10 mouse cellular contexts compared by ENCODE assay signal in genomic region chr16:58303555-58303954, GRCm38 (mm10).
DNase-seq lines count a peak whose midpoint lies in the region; ATAC-seq and TF ChIP-seq lines count a peak whose summit lies in the region.
"Had no signal": no experiment of that assay in that cellular context is flagged by ENCODE, and none has a peak within 500 bp of the region (broad histone marks: within the 10 kb centered on the region; RNA-seq: fewer than 3 reads in every experiment).

No protein-coding gene starts in this region.

- TF ChIP-seq CTCF in liver, postnatal 0 days (IDR thresholded peaks at IDR 0.05; ENCODE audit: low read depth) = no peak
- no peak for TF ChIP-seq CTCF in heart, postnatal 0 days (IDR thresholded peaks at IDR 0.05; ENCODE audit: low read depth)

- TF ChIP-seq EP300 in liver, postnatal 0 days (IDR thresholded peaks at IDR 0.05; ENCODE audit: low read depth) = no peak
- no peak for TF ChIP-seq EP300 in heart, postnatal 0 days (IDR thresholded peaks at IDR 0.05; ENCODE audit: low read depth)

- 56% methylated on average over 5 of the region's 5 CpGs for WGBS in liver, postnatal 0 days (ENCODE audit: insufficient replicate concordance)
- WGBS in liver, embryonic 12.5 days (ENCODE audit: insufficient replicate concordance) = 53% methylated on average over 5 of the region's 5 CpGs
- 53% methylated on average over 5 of the region's 5 CpGs for WGBS in heart, postnatal 0 days
- WGBS in forebrain, embryonic 12.5 days = 19% methylated on average over 5 of the region's 5 CpGs

- H3K36me3 ChIP-seq in liver, postnatal 0 days (replicated peaks; ENCODE audit: insufficient read depth, low read length) = no peaks in the 10 kb centered on the region
- H3K36me3 ChIP-seq in liver, embryonic 12.5 days = no peaks in the 10 kb centered on the region
- H3K36me3 ChIP-seq in heart, postnatal 0 days (replicated peaks; ENCODE audit: control insufficient read depth, insufficient read depth, low read length) = no peaks in the 10 kb centered on the region
- no peaks in the 10 kb centered on the region for H3K36me3 ChIP-seq in forebrain, embryonic 12.5 days (replicated peaks)

- DNase-seq in liver, postnatal 0 days = no peak
- DNase-seq in embryo, embryonic 10.5 days (ENCODE audit: low spot score) = peak; percentile 84
- no peak for DNase-seq in heart, postnatal 0 days (ENCODE audit: low spot score)
- DNase-seq in lung, postnatal 10 days = peak; percentile 47
- no peak for DNase-seq in layer of hippocampus, adult 18-20 months (ENCODE audit: low spot score in 2 of 2)
- DNase-seq in spleen, postnatal 14 days (ENCODE audit: low spot score in 2 of 2) = no peak

- ATAC-seq in liver, postnatal 0 days = peak; percentile 45; the same call in 1 of the 2 replicates
- ATAC-seq in liver, embryonic 12.5 days = no peak
- peak; percentile 47; the same call in 1 of the 2 replicates for ATAC-seq in heart, postnatal 0 days (ENCODE audit: insufficient read depth, low read depth)
- ATAC-seq in forebrain, embryonic 12.5 days (ENCODE audit: low FRiP score) = no peak
- ATAC-seq: forebrain, embryonic 16.5 days; intestine, postnatal 0 days had no signal

- no peak overlapping the region for H3K4me2 ChIP-seq in liver, postnatal 0 days (ENCODE audit: low read depth, low read length)
- no peak overlapping the region for H3K4me2 ChIP-seq in liver, embryonic 12.5 days
- H3K4me2 ChIP-seq in heart, postnatal 0 days (ENCODE audit: low read depth, low read length) = no peak overlapping the region
- no peak overlapping the region for H3K4me2 ChIP-seq in forebrain, embryonic 12.5 days

- no peaks in the 10 kb centered on the region for H3K4me1 ChIP-seq in liver, postnatal 0 days (ENCODE audit: insufficient read depth)
- no peaks in the 10 kb centered on the region for H3K4me1 ChIP-seq in liver, embryonic 12.5 days
- H3K4me1 ChIP-seq in heart, postnatal 0 days (ENCODE audit: control insufficient read depth, insufficient read depth) = no peaks in the 10 kb centered on the region
- H3K4me1 ChIP-seq in forebrain, embryonic 12.5 days = peaks cover 4% of the 10 kb centered on the region; the same call in 1 of the 2 replicates

- H3K27ac ChIP-seq in liver, postnatal 0 days (ENCODE audit: low read depth) = no peak overlapping the region
- H3K27ac ChIP-seq in liver, embryonic 12.5 days = no peak overlapping the region
- no peak overlapping the region for H3K27ac ChIP-seq in heart, postnatal 0 days (ENCODE audit: low read depth)
- H3K27ac ChIP-seq in forebrain, embryonic 12.5 days = no peak overlapping the region

- no peak overlapping the region for H3K9ac ChIP-seq in liver, postnatal 0 days (replicated peaks)
- no peak overlapping the region for H3K9ac ChIP-seq in liver, embryonic 12.5 days
- no peak overlapping the region for H3K9ac ChIP-seq in heart, postnatal 0 days (replicated peaks; ENCODE audit: low read depth, low read length)
- no peak overlapping the region for H3K9ac ChIP-seq in forebrain, embryonic 12.5 days

- H3K9me3 ChIP-seq in liver, postnatal 0 days (ENCODE audit: low read length) = no peaks in the 10 kb centered on the region
- no peaks in the 10 kb centered on the region for H3K9me3 ChIP-seq in liver, embryonic 12.5 days (replicated peaks)
- H3K9me3 ChIP-seq in heart, postnatal 0 days (replicated peaks; ENCODE audit: control insufficient read depth, low read length) = no peaks in the 10 kb centered on the region
- no peaks in the 10 kb centered on the region; the same call in 1 of the 2 replicates for H3K9me3 ChIP-seq in forebrain, embryonic 12.5 days

- H3K4me3 ChIP-seq in liver, postnatal 0 days (ENCODE audit: low read depth, low read length) = no peak overlapping the region
- no peak overlapping the region for H3K4me3 ChIP-seq in liver, embryonic 12.5 days
- no peak overlapping the region for H3K4me3 ChIP-seq in heart, postnatal 0 days (ENCODE audit: low read depth, low read length)
- H3K4me3 ChIP-seq in forebrain, embryonic 12.5 days (replicated peaks) = no peak overlapping the region

- 0 out of 2 replicates have a peak, but pooled peaks cover 1% of the 10 kb centered on the region for H3K27me3 ChIP-seq in liver, postnatal 0 days (ENCODE audit: insufficient read depth, low read length)
- no peaks in the 10 kb centered on the region for H3K27me3 ChIP-seq in liver, embryonic 12.5 days (replicated peaks)
- H3K27me3 ChIP-seq in heart, postnatal 0 days (ENCODE audit: control insufficient read depth, insufficient read depth, low read length) = no peaks in the 10 kb centered on the region
- no peaks in the 10 kb centered on the region for H3K27me3 ChIP-seq in forebrain, embryonic 12.5 days

Comparison
In these comparisons a context has a peak if more than half of its experiments do, and no peak if none do; other contexts are left out.
1. ATAC-seq: peak in liver, postnatal 0 days (single experiment) and heart, postnatal 0 days (single experiment); none in liver, embryonic 12.5 days (single experiment) and forebrain, embryonic 12.5 days (single experiment).
2. DNase-seq: peak in embryo, embryonic 10.5 days (single experiment) and lung, postnatal 10 days (single experiment); none in liver, postnatal 0 days (single experiment), heart, postnatal 0 days (single experiment), layer of hippocampus, adult 18-20 months (0 of 2) and spleen, postnatal 14 days (0 of 2).